In the genomic region with DNA sequence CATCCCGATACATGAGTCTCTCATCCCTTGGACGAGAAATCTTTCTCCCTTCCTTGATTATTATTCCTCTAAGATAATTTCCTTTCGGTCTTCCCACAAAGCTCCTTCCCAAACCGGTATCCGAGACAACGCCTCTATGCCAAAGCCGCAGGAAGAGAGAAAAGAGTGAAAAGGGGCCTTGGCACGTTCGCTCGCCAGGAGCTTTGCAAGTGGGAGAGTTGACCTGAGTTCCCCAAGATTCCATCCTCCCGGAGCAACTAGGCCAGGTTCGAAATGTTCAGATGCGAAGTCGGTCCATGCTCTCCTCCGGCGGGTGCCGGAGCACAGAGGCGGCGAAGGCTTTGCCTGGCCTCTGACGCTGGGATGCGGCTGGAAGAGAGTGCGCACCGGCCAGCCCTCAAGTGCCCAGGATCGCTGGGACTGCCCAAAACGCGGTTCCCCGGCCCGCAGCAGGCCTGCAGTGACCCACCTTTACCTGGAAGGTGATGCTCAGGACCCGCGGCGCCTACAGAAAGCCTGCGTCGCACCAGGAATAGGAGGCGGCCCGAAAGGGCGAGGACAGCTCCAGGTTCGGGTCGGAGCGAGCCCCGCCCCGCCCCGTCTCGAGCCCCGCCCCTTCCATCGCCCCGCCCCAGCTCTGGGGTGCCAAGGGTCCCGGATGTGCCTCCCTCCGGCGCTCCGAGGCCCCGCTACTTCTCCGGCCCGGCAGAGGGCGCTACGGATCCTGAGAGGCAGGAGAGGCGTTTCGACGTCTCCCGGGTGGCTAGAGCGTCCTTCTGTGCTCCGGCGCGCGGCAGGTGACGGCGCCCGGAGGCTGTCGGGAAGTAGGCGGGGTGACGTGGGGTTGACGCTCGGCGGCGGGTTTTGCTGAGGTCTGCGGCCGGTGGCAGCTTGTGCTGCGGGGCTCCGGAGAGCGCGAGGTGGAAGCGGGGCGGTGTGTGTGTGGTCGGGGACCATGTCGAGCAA, we compare ENCODE assay signal across 8 mouse cellular contexts. TPM values are rescaled to one million over a fixed set of nuclear protein-coding genes. Genes with fewer than 3 reads are reported as not detected.
DNase-seq lines count a peak whose midpoint lies in the region; ATAC-seq and TF ChIP-seq lines count a peak whose summit lies in the region.

Gene Trove2 (minus strand): TSS at position 623 of the 966 bp plus-strand sequence.
Gene Uchl5 (plus strand): TSS at position 827 of the 966 bp plus-strand sequence.

- peaks cover 21% of the 10 kb centered on the region for H3K4me1 ChIP-seq in forebrain, embryonic 14.5 days (ENCODE audit: control insufficient read depth, insufficient read depth, low read length)
- no peaks in the 10 kb centered on the region; the same call in none of the 2 replicates for H3K4me1 ChIP-seq in lung, adult 2 months (ENCODE audit: control insufficient read depth, insufficient read depth, low read length)

- no peaks in the 10 kb centered on the region for H3K9me3 ChIP-seq in forebrain, embryonic 14.5 days (replicated peaks; ENCODE audit: control insufficient read depth, low read length)

- peak; percentile 66 for TF ChIP-seq CTCF in lung, adult 2 months (IDR thresholded peaks at IDR 0.05; ENCODE audit: insufficient read depth, low read length)

- H3K36me3 ChIP-seq in forebrain, embryonic 14.5 days (ENCODE audit: control insufficient read depth, insufficient read depth, low read length), result 0 out of 2 replicates have a peak, but pooled peaks cover 3% of the 10 kb centered on the region

- intact Hi-C loops in heart, postnatal 25 days (cut with DNase I), result loop anchor here (5.0 kb wide), 2 partner anchors 39 to 74 kb away; partner anchors contain the start of gene Cdc73

- peak within 1 kb of the TSS; percentile 88 for H3K9ac ChIP-seq in forebrain, embryonic 14.5 days (ENCODE audit: low read length)

- H3K4me3 ChIP-seq in forebrain, embryonic 14.5 days (ENCODE audit: low read depth, low read length), result peak within 1 kb of the TSS; percentile 74
- H3K4me3 ChIP-seq in lung, adult 2 months (replicated peaks; ENCODE audit: extremely low read depth, low read depth, low read length), result peak within 1 kb of the TSS; percentile 93

- peak; percentile 96 for ATAC-seq in forebrain, embryonic 14.5 days
- peak; percentile 99 for ATAC-seq in neutrophil, adult 5-6 weeks (ENCODE audit: extremely low read depth, insufficient number of reproducible peaks, low FRiP score, poor library complexity, severe bottlenecking)

- H3K27me3 ChIP-seq in forebrain, embryonic 14.5 days (replicated peaks; ENCODE audit: control insufficient read depth, insufficient read depth, low read length), result no peaks in the 10 kb centered on the region

- TF ChIP-seq POLR2A in lung, adult 2 months (IDR thresholded peaks at IDR 0.05; ENCODE audit: borderline replicate concordance, extremely low read depth, low read depth, low read length), result peak; percentile 64; the same call in 1 of the 2 replicates

- peak within 1 kb of the TSS; percentile 89 for H3K4me2 ChIP-seq in forebrain, embryonic 14.5 days (ENCODE audit: low read length)

- peak; percentile 99 for DNase-seq in ES-CJ7 (ENCODE audit: low read depth, low spot score)
- DNase-seq in cerebellum, adult 11 months, result peak; percentile 98
- peak; percentile 98 for DNase-seq in forebrain, embryonic 14.5 days (ENCODE audit: low spot score)
- DNase-seq in heart, postnatal 25 days (ENCODE audit: low spot score), result peak; percentile 94
- peak; percentile 97 to 98 for DNase-seq in layer of hippocampus, adult 18-20 months (ENCODE audit: low spot score in 2 of 2)
- DNase-seq in lung, adult 2 months, result peak; percentile 93
- DNase-seq in thymus, adult 18-20 months, result peak; percentile 96

- under 1% methylated on average over 79 of the region's 84 CpGs for WGBS in forebrain, embryonic 14.5 days
- under 1% methylated on average over 81 of the region's 84 CpGs for WGBS in lung, adult 2 months

- peak within 1 kb of the TSS; percentile 63 for H3K27ac ChIP-seq in forebrain, embryonic 14.5 days (ENCODE audit: low read depth, low read length)

RNA-seq across cellular contexts. Expression of gene Trove2, which starts in this region (rescaled TPM):
- 38.0 and 41.8 TPM in 2 replicates for polyA plus RNA-seq in forebrain, embryonic 14.5 days (2014; fragmentation: Nextera tagmentation; extraction: Ambion mirVana)
- 1 to 10 TPM; 7.5 to 9.2 TPM for total RNA-seq in heart, postnatal 25 days (2021)
- total RNA-seq in layer of hippocampus, adult 18-20 months (2021), result 10 to 100 TPM; 29.2 to 29.9 TPM
- 2.9 and 5.1 TPM in 2 replicates for polyA plus RNA-seq in lung, adult 2 months (2012; rRNA removed)
- total RNA-seq in neutrophil, adult 5-6 weeks (2017), result 6.2 and 6.5 TPM in 2 replicates

RNA-seq across cellular contexts. Expression of gene Uchl5, which starts in this region (rescaled TPM):
- polyA plus RNA-seq in forebrain, embryonic 14.5 days (2014; fragmentation: Nextera tagmentation; extraction: Ambion mirVana), result 57.0 and 63.7 TPM in 2 replicates
- 10 to 100 TPM; 15.5 to 16.2 TPM for total RNA-seq in heart, postnatal 25 days (2021)
- total RNA-seq in layer of hippocampus, adult 18-20 months (2021), result 10 to 100 TPM; 36.9 to 38.6 TPM
- 3.1 and 4.8 TPM in 2 replicates for polyA plus RNA-seq in lung, adult 2 months (2012; rRNA removed)
- 67.8 and 75.3 TPM in 2 replicates for total RNA-seq in neutrophil, adult 5-6 weeks (2017)

Comparison
In these comparisons a context has a peak if more than half of its experiments do, and no peak if none do; other contexts are left out.
1. Peak in every context shown above with its lines: DNase-seq, ATAC-seq, H3K4me3 ChIP-seq and H3K27ac ChIP-seq.